Mouse (Mus musculus) bone marrow macrophage, adult 2 months (primary cell): ENCODE data around the gene Pcdh8. TPM values are rescaled to one million over a fixed set of nuclear protein-coding genes. Genes with fewer than 3 reads are reported as not detected.

Source experiments
- H3K27ac ChIP-seq: 2 replicates; pipeline ENCODE4 v1.5.1; 2012; ENCODE audit warnings: low read depth, low read length; ENCODE audit not compliant: insufficient read depth
- H3K4me1 ChIP-seq: 2 replicates; pipeline ENCODE4 v1.6.1; 2012; ENCODE audit warnings: low read length; ENCODE audit not compliant: control insufficient read depth, insufficient read depth
- H3K4me3 ChIP-seq: 2 replicates; pipeline ENCODE4 v1.5.1; 2012; ENCODE audit warnings: mild to moderate bottlenecking, low read length, moderate library complexity; ENCODE audit not compliant: insufficient read depth
- CTCF ChIP-seq: IDR thresholded peaks from 2 replicates; pipeline ENCODE4 v1.5.1; 2012; ENCODE audit warnings: low read depth, mild to moderate bottlenecking, low read length, moderate library complexity
- POLR2A ChIP-seq: IDR thresholded peaks from 2 replicates; pipeline ENCODE4 v1.6.1; 2012; ENCODE audit warnings: mild to moderate bottlenecking, low read depth, low read length, borderline replicate concordance
- polyA plus RNA-seq: library from polyadenylated mRNA; stranded (reverse); fragments of >200 nt; gene quantifications from 2 replicates; pipeline ENCODE4 v1.2.4, GENCODE M21; 2012; ENCODE audit not compliant: missing spikeins, insufficient read depth, insufficient read length

Pcdh8 gene
- not detected in 2 replicates for polyA plus RNA-seq

- H3K27ac ChIP-seq: no peak within 1 kb of the TSS
- no peak for TF ChIP-seq POLR2A
- no peak for TF ChIP-seq CTCF
- no peak within 1 kb of the TSS for H3K4me3 ChIP-seq
- H3K4me1 ChIP-seq: no peaks in the 10 kb centered on the region
Observed at GRCm38 (mm10) chr14:79771094-79771535, at the start of gene Pcdh8. Gene Pcdh8 (minus strand): TSS chr14:79771312.

- Histone ChIP-seq H3K27ac (no peak overlapping the region), H3K4me1 (no peaks in the 10 kb centered on the region), H3K4me3 (no peak overlapping the region)
- TF ChIP-seq CTCF (no peak), POLR2A (no peak)
Observed at GRCm38 (mm10) chr14:79814709-79815108, 43.6 kb upstream of the Pcdh8 start.

GRCm38 (mm10) chr14:79814084-79814483 is 43.0 kb upstream of the Pcdh8 start:
- TF ChIP-seq POLR2A (no peak), CTCF (no peak)
- Histone ChIP-seq H3K27ac (no peak overlapping the region), H3K4me3 (no peak overlapping the region), H3K4me1 (no peaks in the 10 kb centered on the region)

- H3K27ac ChIP-seq: no peak overlapping the region
- TF ChIP-seq POLR2A: no peak
- H3K4me1 ChIP-seq: no peaks in the 10 kb centered on the region
- H3K4me3 ChIP-seq: no peak overlapping the region
Observed at GRCm38 (mm10) chr14:79793179-79793578, 22.1 kb upstream of the Pcdh8 start.

GRCm38 (mm10) chr14:79789535-79789934 is 18.4 kb upstream of the Pcdh8 start:
- TF ChIP-seq POLR2A (no peak), CTCF (no peak)
- Histone ChIP-seq H3K4me1 (no peaks in the 10 kb centered on the region), H3K27ac (no peak overlapping the region), H3K4me3 (no peak overlapping the region)

GRCm38 (mm10) chr14:79788656-79789204 is 17.6 kb upstream of the Pcdh8 start:
- TF ChIP-seq CTCF: no peak
- TF ChIP-seq POLR2A: no peak
- H3K4me1 ChIP-seq: no peaks in the 10 kb centered on the region
- no peak overlapping the region for H3K27ac ChIP-seq
- no peak overlapping the region for H3K4me3 ChIP-seq

- no peak for TF ChIP-seq CTCF
- Histone ChIP-seq H3K27ac (no peak overlapping the region), H3K4me1 (no peaks in the 10 kb centered on the region), H3K4me3 (no peak overlapping the region)
Observed at GRCm38 (mm10) chr14:79787918-79788317, 16.8 kb upstream of the Pcdh8 start.

GRCm38 (mm10) chr14:79785400-79785799 is 14.3 kb upstream of the Pcdh8 start:
- TF ChIP-seq POLR2A (no peak), CTCF (no peak)
- Histone ChIP-seq H3K4me1 (no peaks in the 10 kb centered on the region), H3K4me3 (no peak overlapping the region), H3K27ac (no peak overlapping the region)

GRCm38 (mm10) chr14:79780889-79781288 is 9.8 kb upstream of the Pcdh8 start:
- TF ChIP-seq CTCF (no peak), POLR2A (no peak)

GRCm38 (mm10) chr14:79780332-79780731 is 9.2 kb upstream of the Pcdh8 start:
- H3K27ac ChIP-seq: no peak overlapping the region
- H3K4me1 ChIP-seq: no peaks in the 10 kb centered on the region
- no peak overlapping the region for H3K4me3 ChIP-seq
- TF ChIP-seq POLR2A (no peak), CTCF (no peak)

More at GRCm38 (mm10) chr14:79780889-79781288, 9.8 kb upstream of the Pcdh8 start:
- H3K4me1 ChIP-seq: no peaks in the 10 kb centered on the region
- no peak overlapping the region for H3K27ac ChIP-seq
- no peak overlapping the region for H3K4me3 ChIP-seq

- Histone ChIP-seq H3K4me1 (no peaks in the 10 kb centered on the region), H3K27ac (no peak overlapping the region), H3K4me3 (no peak overlapping the region)
- TF ChIP-seq CTCF: no peak
- no peak for TF ChIP-seq POLR2A
Observed at GRCm38 (mm10) chr14:79779841-79780240, 8.7 kb upstream of the Pcdh8 start.
